Mouse (Mus musculus): ENCODE measurements around the gene Flt3. TPM values are rescaled to one million over a fixed set of nuclear protein-coding genes. Genes with fewer than 3 reads are reported as not detected.

The Flt3 gene
- polyA plus RNA-seq, 2 experiments: 0.21 to 0.28 TPM

GRCm38 (mm10) chr5:147307398-147307785 lies 92.9 kb downstream of the Flt3 start:
- Histone ChIP-seq H3K27me3 (ENCODE audit: control insufficient read depth, insufficient read depth, low read length) (peaks cover 100% of the 10 kb centered on the region), H3K4me2 (replicated peaks; ENCODE audit: low read depth, low read length, severe bottlenecking) (no peak overlapping the region), H3K9ac (ENCODE audit: low read depth, low read length, severe bottlenecking) (no peak overlapping the region), H3K4me1 (ENCODE audit: control insufficient read depth, insufficient read depth, low read length) (peaks cover 8% of the 10 kb centered on the region), H3K36me3 (ENCODE audit: control insufficient read depth, insufficient read depth, low read length) (no peaks in the 10 kb centered on the region), H3K9me3 (ENCODE audit: control insufficient read depth, low read length) (no peaks in the 10 kb centered on the region), H3K27ac (replicated peaks; ENCODE audit: low read depth, low read length) (no peak overlapping the region), H3K4me3 (replicated peaks; ENCODE audit: low read length) (peak overlapping the region; percentile 22; the same call in 1 of the 2 replicates)
- DNase-seq (ENCODE audit: low spot score): no peak
- no peak for ATAC-seq (ENCODE audit: low FRiP score, low read depth)
- 4% methylated on average over 12 of the region's 12 CpGs for WGBS
- no peak for TF ChIP-seq POLR2A (IDR thresholded peaks at IDR 0.05; ENCODE audit: borderline replicate concordance, extremely low read depth, insufficient read depth, insufficient read length)

- no peak for DNase-seq (ENCODE audit: low spot score)
- TF ChIP-seq POLR2A (IDR thresholded peaks at IDR 0.05; ENCODE audit: borderline replicate concordance, extremely low read depth, insufficient read depth, insufficient read length): no peak
- Histone ChIP-seq H3K4me2 (replicated peaks; ENCODE audit: low read depth, low read length, severe bottlenecking) (peak within 1 kb of the TSS; percentile 39), H3K27ac (replicated peaks; ENCODE audit: low read depth, low read length) (no peak within 1 kb of the TSS), H3K4me3 (replicated peaks; ENCODE audit: low read length) (peak within 1 kb of the TSS; percentile 22), H3K36me3 (ENCODE audit: control insufficient read depth, insufficient read depth, low read length) (no peaks in the 10 kb centered on the region), H3K27me3 (ENCODE audit: control insufficient read depth, insufficient read depth, low read length) (peaks cover 100% of the 10 kb centered on the region), H3K4me1 (ENCODE audit: control insufficient read depth, insufficient read depth, low read length) (peaks cover 8% of the 10 kb centered on the region), H3K9me3 (ENCODE audit: control insufficient read depth, low read length) (no peaks in the 10 kb centered on the region), H3K9ac (ENCODE audit: low read depth, low read length, severe bottlenecking) (no peak within 1 kb of the TSS)
- WGBS: under 1% methylated on average over 55 of the region's 63 CpGs
- ATAC-seq (ENCODE audit: low FRiP score, low read depth): no peak
Measured at GRCm38 (mm10) chr5:147306638-147307397, 93.5 kb downstream of the Flt3 start, which contains the start of gene Cdx2. TSS of gene Cdx2 (minus strand) at chr5:147307270.

- no peak overlapping the region for H3K27ac ChIP-seq (replicated peaks; ENCODE audit: low read depth, low read length)
- no peak for ATAC-seq (ENCODE audit: low FRiP score, low read depth)
- H3K9ac ChIP-seq (ENCODE audit: low read depth, low read length, severe bottlenecking): no peak overlapping the region
- WGBS: under 1% methylated on average over 48 of the region's 58 CpGs
- DNase-seq (ENCODE audit: low spot score): no peak
- peaks cover 100% of the 10 kb centered on the region for H3K27me3 ChIP-seq (ENCODE audit: control insufficient read depth, insufficient read depth, low read length)
- H3K4me1 ChIP-seq (ENCODE audit: control insufficient read depth, insufficient read depth, low read length): peaks cover 8% of the 10 kb centered on the region
- no peaks in the 10 kb centered on the region for H3K36me3 ChIP-seq (ENCODE audit: control insufficient read depth, insufficient read depth, low read length)
- H3K9me3 ChIP-seq (ENCODE audit: control insufficient read depth, low read length): no peaks in the 10 kb centered on the region
- peak overlapping the region; percentile 22 for H3K4me3 ChIP-seq (replicated peaks; ENCODE audit: low read length)
- no peak for TF ChIP-seq POLR2A (IDR thresholded peaks at IDR 0.05; ENCODE audit: borderline replicate concordance, extremely low read depth, insufficient read depth, insufficient read length)
- peak overlapping the region; percentile 39 for H3K4me2 ChIP-seq (replicated peaks; ENCODE audit: low read depth, low read length, severe bottlenecking)
Measured at GRCm38 (mm10) chr5:147305856-147306637, 94.2 kb downstream of the Flt3 start.

- no peak overlapping the region for H3K4me3 ChIP-seq (replicated peaks; ENCODE audit: low read length)
Measured at GRCm38 (mm10) chr5:147305166-147305565, 95.1 kb downstream of the Flt3 start.

More at GRCm38 (mm10) chr5:147305166-147305565, 95.1 kb downstream of the Flt3 start:
- Histone ChIP-seq H3K27me3 (ENCODE audit: control insufficient read depth, insufficient read depth, low read length) (peaks cover 100% of the 10 kb centered on the region), H3K4me1 (ENCODE audit: control insufficient read depth, insufficient read depth, low read length) (peaks cover 8% of the 10 kb centered on the region), H3K9me3 (ENCODE audit: control insufficient read depth, low read length) (no peaks in the 10 kb centered on the region), H3K27ac (replicated peaks; ENCODE audit: low read depth, low read length) (no peak overlapping the region), H3K36me3 (ENCODE audit: control insufficient read depth, insufficient read depth, low read length) (no peaks in the 10 kb centered on the region), H3K9ac (ENCODE audit: low read depth, low read length, severe bottlenecking) (no peak overlapping the region), H3K4me2 (replicated peaks; ENCODE audit: low read depth, low read length, severe bottlenecking) (no peak overlapping the region)
- TF ChIP-seq POLR2A (IDR thresholded peaks at IDR 0.05; ENCODE audit: borderline replicate concordance, extremely low read depth, insufficient read depth, insufficient read length): no peak
- no peak for ATAC-seq (ENCODE audit: low FRiP score, low read depth)
- 0% methylated on average over 16 of the region's 16 CpGs for WGBS
- DNase-seq (ENCODE audit: low spot score): no peak

Data from limb, embryonic 14.5 days (tissue).